Mouse (Mus musculus): ENCODE data around the gene Zfp316. TPM values are rescaled to one million over a fixed set of nuclear protein-coding genes. Genes with fewer than 3 reads are reported as not detected.

Zfp316 gene
- polyA plus RNA-seq, 1 experiment: 6.1 TPM

GRCm38 (mm10) chr5:143265409-143265808 lies 4.4 kb downstream of the Zfp316 start:
- H3K4me2 ChIP-seq (ENCODE audit: low read depth): no peak overlapping the region
- TF ChIP-seq TCF12 (IDR thresholded peaks at IDR 0.05; ENCODE audit: insufficient read depth, poor library complexity, severe bottlenecking) (no peak), MYOD1 (IDR thresholded peaks at IDR 0.05; ENCODE audit: control insufficient read depth in 1 of 3, insufficient read length in 2 of 3, low read depth in 2 of 3) (no peak), REST (IDR thresholded peaks at IDR 0.05; ENCODE audit: insufficient read depth, insufficient read length) (no peak), MAX (IDR thresholded peaks at IDR 0.05; ENCODE audit: low read depth) (no peak), E2F4 (IDR thresholded peaks at IDR 0.05; ENCODE audit: insufficient read depth) (no peak), POLR2AphosphoS2 (IDR thresholded peaks at IDR 0.05; ENCODE audit: insufficient read length, low read depth) (no peak), USF1 (IDR thresholded peaks at IDR 0.05; ENCODE audit: low read depth) (no peak), POLR2A (IDR thresholded peaks at IDR 0.05; ENCODE audit: insufficient read length, low read depth) (no peak), MYOG (IDR thresholded peaks at IDR 0.05; ENCODE audit: control insufficient read depth in 1 of 3, insufficient read depth in 1 of 3, insufficient read length in 2 of 3, low read depth in 2 of 3) (no peak)
- peaks cover 5% of the 10 kb centered on the region for H3K79me2 ChIP-seq (ENCODE audit: control insufficient read depth, insufficient read depth)
- H3K27me3 ChIP-seq (ENCODE audit: control insufficient read depth, insufficient read depth, insufficient read length): no peaks in the 10 kb centered on the region
- H3K4me3 ChIP-seq: no peak overlapping the region
- no peak overlapping the region for H3ac ChIP-seq (ENCODE audit: control insufficient read depth, insufficient read length)
- peaks cover 4% of the 10 kb centered on the region for H3K36me3 ChIP-seq (ENCODE audit: control insufficient read depth, insufficient read depth)

GRCm38 (mm10) chr5:143264689-143265088 lies 5.1 kb downstream of the Zfp316 start:
- no peaks in the 10 kb centered on the region for H3K27me3 ChIP-seq (ENCODE audit: control insufficient read depth, insufficient read depth, insufficient read length)
- TF ChIP-seq POLR2A (IDR thresholded peaks at IDR 0.05; ENCODE audit: insufficient read length, low read depth) (no peak), TCF12 (IDR thresholded peaks at IDR 0.05; ENCODE audit: insufficient read depth, poor library complexity, severe bottlenecking) (no peak), E2F4 (IDR thresholded peaks at IDR 0.05; ENCODE audit: insufficient read depth) (no peak), TCF3 (IDR thresholded peaks at IDR 0.05; ENCODE audit: insufficient read length, low read depth) (no peak), USF1 (IDR thresholded peaks at IDR 0.05; ENCODE audit: low read depth) (no peak), MYOG (IDR thresholded peaks at IDR 0.05; ENCODE audit: control insufficient read depth in 1 of 3, insufficient read depth in 1 of 3, insufficient read length in 2 of 3, low read depth in 2 of 3) (no peak), CEBPB (IDR thresholded peaks at IDR 0.05; ENCODE audit: insufficient read depth, poor library complexity, severe bottlenecking) (no peak)
- no peaks in the 10 kb centered on the region for H3K79me2 ChIP-seq (ENCODE audit: control insufficient read depth, insufficient read depth)
- H3K4me3 ChIP-seq: no peak overlapping the region
- peaks cover 5% of the 10 kb centered on the region for H3K36me3 ChIP-seq (ENCODE audit: control insufficient read depth, insufficient read depth)
- H3ac ChIP-seq (ENCODE audit: control insufficient read depth, insufficient read length): no peak overlapping the region
- no peak overlapping the region for H3K4me2 ChIP-seq (ENCODE audit: low read depth)

- Histone ChIP-seq H3K36me3 (ENCODE audit: control insufficient read depth, insufficient read depth) (peaks cover 5% of the 10 kb centered on the region), H3ac (ENCODE audit: control insufficient read depth, insufficient read length) (no peak overlapping the region), H3K79me2 (ENCODE audit: control insufficient read depth, insufficient read depth) (no peaks in the 10 kb centered on the region), H3K4me2 (ENCODE audit: low read depth) (no peak overlapping the region), H3K27me3 (ENCODE audit: control insufficient read depth, insufficient read depth, insufficient read length) (no peaks in the 10 kb centered on the region), H3K4me3 (no peak overlapping the region)
- TF ChIP-seq MYOG (IDR thresholded peaks at IDR 0.05; ENCODE audit: control insufficient read depth in 1 of 3, insufficient read depth in 1 of 3, insufficient read length in 2 of 3, low read depth in 2 of 3) (no peak), E2F4 (IDR thresholded peaks at IDR 0.05; ENCODE audit: insufficient read depth) (no peak), CEBPB (IDR thresholded peaks at IDR 0.05; ENCODE audit: insufficient read depth, poor library complexity, severe bottlenecking) (no peak), REST (IDR thresholded peaks at IDR 0.05; ENCODE audit: insufficient read depth, insufficient read length) (no peak), TCF12 (IDR thresholded peaks at IDR 0.05; ENCODE audit: insufficient read depth, poor library complexity, severe bottlenecking) (no peak), POLR2AphosphoS2 (IDR thresholded peaks at IDR 0.05; ENCODE audit: insufficient read length, low read depth) (no peak), USF1 (IDR thresholded peaks at IDR 0.05; ENCODE audit: low read depth) (no peak), MAX (IDR thresholded peaks at IDR 0.05; ENCODE audit: low read depth) (no peak), MYOD1 (IDR thresholded peaks at IDR 0.05; ENCODE audit: control insufficient read depth in 1 of 3, insufficient read length in 2 of 3, low read depth in 2 of 3) (no peak), POLR2A (IDR thresholded peaks at IDR 0.05; ENCODE audit: insufficient read length, low read depth) (no peak)
Observed at GRCm38 (mm10) chr5:143261636-143262035, 8.2 kb downstream of the Zfp316 start.

- H3K27me3 ChIP-seq (ENCODE audit: control insufficient read depth, insufficient read depth, insufficient read length): no peaks in the 10 kb centered on the region
- H3K79me2 ChIP-seq (ENCODE audit: control insufficient read depth, insufficient read depth): no peaks in the 10 kb centered on the region
- H3K4me3 ChIP-seq: no peak overlapping the region
- peaks cover 16% of the 10 kb centered on the region for H3K36me3 ChIP-seq (ENCODE audit: control insufficient read depth, insufficient read depth)
- no peak overlapping the region for H3ac ChIP-seq (ENCODE audit: control insufficient read depth, insufficient read length)
- H3K4me2 ChIP-seq (ENCODE audit: low read depth): no peak overlapping the region
- TF ChIP-seq USF1 (IDR thresholded peaks at IDR 0.05; ENCODE audit: low read depth): no peak
- no peak for TF ChIP-seq POLR2AphosphoS2 (IDR thresholded peaks at IDR 0.05; ENCODE audit: insufficient read length, low read depth)
- no peak for TF ChIP-seq REST (IDR thresholded peaks at IDR 0.05; ENCODE audit: insufficient read depth, insufficient read length)
- no peak for TF ChIP-seq E2F4 (IDR thresholded peaks at IDR 0.05; ENCODE audit: insufficient read depth)
- no peak for TF ChIP-seq SRF (IDR thresholded peaks at IDR 0.05; ENCODE audit: control insufficient read depth, insufficient read length, low read depth)
- no peak for TF ChIP-seq POLR2A (IDR thresholded peaks at IDR 0.05; ENCODE audit: insufficient read length, low read depth)
- TF ChIP-seq MAX (IDR thresholded peaks at IDR 0.05; ENCODE audit: low read depth): no peak
- no peak for TF ChIP-seq TCF3 (IDR thresholded peaks at IDR 0.05; ENCODE audit: insufficient read length, low read depth)
- TF ChIP-seq TCF12 (IDR thresholded peaks at IDR 0.05; ENCODE audit: insufficient read depth, poor library complexity, severe bottlenecking): no peak
- TF ChIP-seq CEBPB (IDR thresholded peaks at IDR 0.05; ENCODE audit: insufficient read depth, poor library complexity, severe bottlenecking): no peak
- TF ChIP-seq MYOG (IDR thresholded peaks at IDR 0.05; ENCODE audit: control insufficient read depth in 1 of 3, insufficient read depth in 1 of 3, insufficient read length in 2 of 3, low read depth in 2 of 3): no peak
- no peak for TF ChIP-seq MYOD1 (IDR thresholded peaks at IDR 0.05; ENCODE audit: control insufficient read depth in 1 of 3, insufficient read length in 2 of 3, low read depth in 2 of 3)
Observed at GRCm38 (mm10) chr5:143255802-143256201, 14.0 kb downstream of the Zfp316 start.

GRCm38 (mm10) chr5:143255131-143255519 lies 14.7 kb downstream of the Zfp316 start:
- Histone ChIP-seq H3K4me2 (ENCODE audit: low read depth) (no peak overlapping the region), H3ac (ENCODE audit: control insufficient read depth, insufficient read length) (no peak overlapping the region), H3K79me2 (ENCODE audit: control insufficient read depth, insufficient read depth) (no peaks in the 10 kb centered on the region), H3K4me3 (no peak overlapping the region), H3K27me3 (ENCODE audit: control insufficient read depth, insufficient read depth, insufficient read length) (no peaks in the 10 kb centered on the region), H3K36me3 (ENCODE audit: control insufficient read depth, insufficient read depth) (peaks cover 11% of the 10 kb centered on the region)
- TF ChIP-seq MYOG (IDR thresholded peaks at IDR 0.05; ENCODE audit: control insufficient read depth in 1 of 3, insufficient read depth in 1 of 3, insufficient read length in 2 of 3, low read depth in 2 of 3): no peak
- TF ChIP-seq SRF (IDR thresholded peaks at IDR 0.05; ENCODE audit: control insufficient read depth, insufficient read length, low read depth): no peak
- no peak for TF ChIP-seq REST (IDR thresholded peaks at IDR 0.05; ENCODE audit: insufficient read depth, insufficient read length)
- no peak for TF ChIP-seq TCF12 (IDR thresholded peaks at IDR 0.05; ENCODE audit: insufficient read depth, poor library complexity, severe bottlenecking)
- no peak for TF ChIP-seq POLR2A (IDR thresholded peaks at IDR 0.05; ENCODE audit: insufficient read length, low read depth)
- TF ChIP-seq MYOD1 (IDR thresholded peaks at IDR 0.05; ENCODE audit: control insufficient read depth in 1 of 3, insufficient read length in 2 of 3, low read depth in 2 of 3): no peak
- no peak for TF ChIP-seq TCF3 (IDR thresholded peaks at IDR 0.05; ENCODE audit: insufficient read length, low read depth)
- no peak for TF ChIP-seq USF1 (IDR thresholded peaks at IDR 0.05; ENCODE audit: low read depth)
- no peak for TF ChIP-seq POLR2AphosphoS2 (IDR thresholded peaks at IDR 0.05; ENCODE audit: insufficient read length, low read depth)
- no peak for TF ChIP-seq E2F4 (IDR thresholded peaks at IDR 0.05; ENCODE audit: insufficient read depth)
- TF ChIP-seq MAX (IDR thresholded peaks at IDR 0.05; ENCODE audit: low read depth): no peak
- TF ChIP-seq CEBPB (IDR thresholded peaks at IDR 0.05; ENCODE audit: insufficient read depth, poor library complexity, severe bottlenecking): no peak
